Mouse (Mus musculus) lung, embryonic 15.5 days (tissue): Measurements from ENCODE around the gene Ptprf. TPM values are rescaled to one million over a fixed set of nuclear protein-coding genes. Genes with fewer than 3 reads are reported as not detected.
A peak's percentile ranks its signal among the peaks of the same experiment; 100 is the strongest.

Experiments used
- ATAC-seq: fragments of 200-750 bp; cut with Nextera tagmentation; 2 replicates; pipeline ENCODE4 v1.8.0; 2017; ENCODE audit warnings: moderate number of reproducible peaks, borderline replicate concordance; ENCODE audit not compliant: low FRiP score, low TSS enrichment; ENCODE audit errors: extremely low read depth
- H3K27ac ChIP-seq: fragments of 300-500 bp; sonication (generic); 2 replicates; pipeline ENCODE4 v1.5.1; 2015; ENCODE audit warnings: moderate library complexity, mild to moderate bottlenecking, inconsistent platforms
- H3K27me3 ChIP-seq: fragments of 300-500 bp; sonication (generic); 2 replicates; pipeline ENCODE4 v1.6.1; 2015; ENCODE audit warnings: inconsistent platforms
- H3K36me3 ChIP-seq: fragments of 300-500 bp; sonication (generic); 2 replicates; pipeline ENCODE4 v1.6.1; 2015; ENCODE audit warnings: inconsistent platforms
- H3K4me1 ChIP-seq: fragments of 300-500 bp; sonication (generic); 2 replicates; pipeline ENCODE4 v1.6.1; 2015; ENCODE audit warnings: inconsistent platforms
- H3K4me2 ChIP-seq: fragments of 300-500 bp; sonication (generic); 2 replicates; pipeline ENCODE4 v1.6.1; 2015; ENCODE audit warnings: inconsistent platforms, mild to moderate bottlenecking, moderate library complexity
- H3K4me3 ChIP-seq: fragments of 300-500 bp; sonication (generic); 2 replicates; pipeline ENCODE4 v1.5.1; 2015; ENCODE audit warnings: mild to moderate bottlenecking, inconsistent platforms
- H3K9ac ChIP-seq: fragments of 300-500 bp; sonication (generic); 2 replicates; pipeline ENCODE4 v1.6.1; 2015; ENCODE audit warnings: inconsistent platforms
- H3K9me3 ChIP-seq: fragments of 300-500 bp; sonication (generic); 2 replicates; pipeline ENCODE4 v1.6.1; 2016; ENCODE audit warnings: inconsistent platforms
- WGBS: fragments of 180-500 bp; shearing (Covaris S2); methylation state at CpG from one replicate; pipeline ENCODE4 v1.1.7; 2015; 5-methylcytosine and 5-hydroxymethylcytosine counted together
- polyA plus RNA-seq: library from polyadenylated mRNA; unstranded; fragments of >200 nt; fragmentation: Nextera tagmentation; extraction: Ambion mirVana; gene quantifications from 2 replicates; pipeline ENCODE4 v1.2.1, GENCODE M21; 2015

Gene Ptprf
- polyA plus RNA-seq, 1 experiment from 2014 or later: 82.9 TPM

DNA sequence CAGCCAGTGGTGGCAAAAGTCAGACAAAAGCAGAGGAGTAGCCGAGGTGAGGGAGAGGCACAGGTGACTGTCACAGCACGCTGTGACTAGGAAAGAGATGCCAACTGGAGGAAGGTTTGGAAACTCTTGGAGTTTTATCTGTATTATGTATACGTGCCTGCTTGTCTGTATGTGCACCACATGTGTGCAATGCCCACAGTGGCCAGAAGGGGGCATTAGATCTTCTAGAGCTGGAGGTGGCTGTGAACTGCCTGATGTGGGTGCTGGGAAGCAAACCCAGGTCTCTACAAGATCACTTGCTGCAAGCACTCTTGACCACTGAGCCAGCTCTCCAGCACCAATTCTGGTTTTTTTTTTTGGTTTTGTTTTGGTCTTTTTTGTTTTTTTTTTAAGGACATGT, 20.5 kb downstream of the Ptprf start:
- Histone ChIP-seq H3K27ac (peak overlapping the region; percentile 96), H3K36me3 (peaks cover 30% of the 10 kb centered on the region), H3K9me3 (no peaks in the 10 kb centered on the region), H3K27me3 (no peaks in the 10 kb centered on the region), H3K4me3 (no peak overlapping the region), H3K4me2 (no peak overlapping the region), H3K9ac (no peak overlapping the region), H3K4me1 (peaks cover 75% of the 10 kb centered on the region)
- ATAC-seq: no peak
- 87% methylated on average over 3 of the region's 3 CpGs for WGBS

DNA sequence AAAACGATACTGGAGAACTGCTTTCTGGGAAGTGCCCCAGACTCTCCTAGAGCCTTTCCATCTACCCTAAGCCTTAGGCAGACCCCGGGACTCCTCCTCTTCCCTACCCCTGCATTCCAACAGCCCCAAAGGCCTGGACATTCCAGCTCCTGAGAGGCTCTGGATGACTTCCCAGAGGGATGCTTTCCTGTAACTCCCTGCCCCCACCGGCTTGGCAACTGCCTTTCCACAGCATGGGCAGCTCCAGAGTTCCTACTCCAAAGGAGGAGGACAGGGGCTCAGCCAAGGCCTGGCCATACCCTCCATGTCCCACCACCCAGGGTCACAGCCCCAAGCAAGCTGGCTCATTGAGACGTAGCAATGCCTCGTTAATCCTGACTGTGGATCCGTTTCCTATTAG, 21.2 kb downstream of the Ptprf start:
- H3K36me3 ChIP-seq: peaks cover 30% of the 10 kb centered on the region
- H3K4me1 ChIP-seq: peaks cover 75% of the 10 kb centered on the region
- H3K9ac ChIP-seq: no peak overlapping the region
- no peak overlapping the region for H3K4me3 ChIP-seq
- WGBS: 41% methylated on average over 6 of the region's 6 CpGs
- ATAC-seq: peak; percentile 58
- H3K27me3 ChIP-seq: no peaks in the 10 kb centered on the region
- H3K27ac ChIP-seq: peak overlapping the region; percentile 96
- H3K9me3 ChIP-seq: no peaks in the 10 kb centered on the region
- H3K4me2 ChIP-seq: no peak overlapping the region

DNA sequence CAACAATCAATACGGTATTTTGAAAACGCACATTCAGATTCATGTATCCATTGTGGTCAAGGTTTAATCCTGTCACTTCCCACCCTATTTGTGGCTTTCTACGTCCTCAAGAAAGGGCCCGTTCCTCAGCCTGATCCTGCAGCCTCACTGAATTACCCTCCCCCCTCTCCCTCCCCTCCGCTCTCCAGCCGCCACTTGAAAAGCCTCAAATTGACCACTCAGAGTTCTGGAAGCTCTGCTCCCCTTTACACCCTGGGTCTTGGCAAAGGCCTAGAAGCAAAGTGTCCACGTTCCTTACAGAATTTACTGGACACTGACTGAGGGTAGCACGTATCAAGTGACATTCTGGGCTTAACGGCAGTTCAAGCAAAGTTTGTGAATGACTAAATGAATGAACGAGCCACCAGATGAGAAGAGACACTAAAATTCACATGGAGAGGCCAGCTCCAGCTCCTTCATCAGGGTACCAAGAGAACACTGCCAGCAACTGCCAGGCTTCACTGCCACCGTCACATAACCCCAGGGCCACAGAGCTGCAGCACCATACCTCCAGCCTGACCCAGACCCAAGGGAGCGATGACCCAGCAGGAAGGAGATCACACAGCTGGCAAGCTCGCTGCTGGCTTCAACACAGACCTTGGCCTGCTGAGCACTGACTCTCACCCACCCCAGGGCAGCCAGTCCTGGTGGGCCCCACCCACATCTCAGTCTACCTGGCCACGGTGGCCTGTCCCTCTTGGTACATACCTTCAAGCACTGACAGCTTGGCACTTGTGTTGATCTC, 22.6 kb downstream of the Ptprf start:
- ATAC-seq: no peak
- Histone ChIP-seq H3K4me2 (no peak overlapping the region), H3K36me3 (peaks cover 30% of the 10 kb centered on the region), H3K4me3 (no peak overlapping the region), H3K9ac (no peak overlapping the region), H3K27ac (peak overlapping the region; percentile 96), H3K4me1 (peaks cover 66% of the 10 kb centered on the region), H3K9me3 (no peaks in the 10 kb centered on the region), H3K27me3 (no peaks in the 10 kb centered on the region)
- WGBS: 69% methylated on average over 14 of the region's 14 CpGs

DNA sequence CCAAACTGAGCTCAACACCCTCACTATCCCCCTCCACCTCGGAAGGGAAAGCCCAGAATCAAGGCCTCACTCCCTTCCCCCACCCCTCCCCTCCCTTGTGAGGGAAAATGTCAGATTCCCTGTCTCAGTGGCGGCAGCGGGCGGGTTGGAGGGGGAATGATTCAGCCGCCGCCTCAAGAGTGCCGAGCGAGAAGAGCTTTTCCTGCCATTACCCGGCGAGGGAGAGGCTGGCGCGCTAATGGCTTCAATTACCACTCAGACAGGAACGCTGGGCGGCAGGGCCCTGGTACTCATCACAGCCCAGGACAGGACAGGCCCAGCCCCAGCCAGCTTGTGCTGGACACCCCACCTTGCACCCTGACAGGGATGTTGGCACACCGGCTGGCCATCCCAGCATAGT, 25.6 kb downstream of the Ptprf start:
- no peak for ATAC-seq
- peaks cover 73% of the 10 kb centered on the region for H3K4me1 ChIP-seq
- H3K27me3 ChIP-seq: no peaks in the 10 kb centered on the region
- peak overlapping the region; percentile 83 for H3K27ac ChIP-seq
- H3K4me3 ChIP-seq: no peak overlapping the region
- no peak overlapping the region for H3K9ac ChIP-seq
- no peaks in the 10 kb centered on the region for H3K9me3 ChIP-seq
- H3K4me2 ChIP-seq: no peak overlapping the region
- H3K36me3 ChIP-seq: peaks cover 24% of the 10 kb centered on the region
- WGBS: 35% methylated on average over 15 of the region's 15 CpGs

DNA sequence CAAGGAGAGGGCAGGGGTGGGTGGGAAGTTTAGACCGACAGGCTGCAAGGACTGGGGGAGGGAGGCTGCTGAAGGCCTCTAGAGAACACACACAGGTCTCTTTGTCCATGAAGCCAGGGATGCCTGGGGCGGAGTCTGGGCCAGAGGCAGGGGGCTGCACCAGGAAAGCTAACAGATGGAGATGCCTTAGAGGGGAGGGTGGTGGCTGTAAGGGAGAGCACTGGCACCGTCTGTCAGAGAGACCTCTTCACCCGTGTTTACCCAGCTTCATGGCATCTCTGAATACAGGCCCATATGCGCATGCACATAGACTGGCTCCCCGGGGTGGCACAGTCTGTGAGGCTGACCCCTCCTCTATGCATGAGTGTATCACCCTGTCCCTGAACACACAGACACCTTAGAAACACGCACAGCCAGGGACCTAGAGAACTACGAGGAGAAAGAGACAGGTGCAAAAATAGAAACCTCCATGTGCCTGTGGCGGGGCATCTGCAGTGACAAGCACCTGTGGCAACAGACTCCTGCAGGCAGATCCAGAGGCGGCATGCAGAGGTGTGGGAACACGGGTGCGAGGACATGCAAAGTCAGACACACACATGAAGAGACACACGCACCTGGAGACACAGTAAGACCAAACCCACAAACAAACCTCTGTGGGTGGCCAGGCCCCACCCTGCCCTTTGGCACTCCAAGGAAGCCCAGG, 29.3 kb downstream of the Ptprf start:
- peaks cover 71% of the 10 kb centered on the region for H3K4me1 ChIP-seq
- H3K4me2 ChIP-seq: peak overlapping the region; percentile 80; the same call in 1 of the 2 replicates
- 46% methylated on average over 13 of the region's 13 CpGs for WGBS
- peaks cover 5% of the 10 kb centered on the region; the same call in 1 of the 2 replicates for H3K36me3 ChIP-seq
- no peaks in the 10 kb centered on the region for H3K9me3 ChIP-seq
- no peak overlapping the region for H3K9ac ChIP-seq
- no peak for ATAC-seq
- H3K4me3 ChIP-seq: no peak overlapping the region
- H3K27ac ChIP-seq: peak overlapping the region; percentile 87
- no peaks in the 10 kb centered on the region for H3K27me3 ChIP-seq

DNA sequence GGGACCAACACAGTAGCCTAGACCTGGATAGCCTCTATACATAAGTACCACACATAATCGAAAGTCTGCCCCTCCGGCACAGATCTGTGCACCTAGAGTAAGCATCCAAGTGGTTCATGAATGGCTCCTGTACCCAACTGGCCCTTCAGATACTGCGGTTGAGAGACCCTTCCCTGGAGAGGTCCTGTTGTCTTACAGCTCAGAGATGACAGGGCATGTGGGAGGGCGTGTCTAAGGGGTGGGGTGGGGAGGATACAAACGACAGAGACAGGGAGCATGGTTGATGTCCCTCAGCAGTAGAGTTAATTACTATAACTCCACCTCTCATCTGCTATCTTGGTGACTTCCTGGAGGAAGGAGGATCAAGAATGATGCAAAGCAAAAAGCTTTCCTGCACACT, 29.9 kb downstream of the Ptprf start:
- Histone ChIP-seq H3K4me3 (peak overlapping the region; percentile 47), H3K36me3 (peaks cover 9% of the 10 kb centered on the region; the same call in 1 of the 2 replicates), H3K27ac (peak overlapping the region; percentile 87), H3K27me3 (no peaks in the 10 kb centered on the region), H3K4me1 (peaks cover 67% of the 10 kb centered on the region), H3K9ac (peak overlapping the region; percentile 36), H3K9me3 (no peaks in the 10 kb centered on the region), H3K4me2 (peak overlapping the region; percentile 80)
- WGBS: 17% methylated on average over 5 of the region's 5 CpGs
- 0 out of 2 replicates have a peak, but pooled peaks have one; percentile 0 for ATAC-seq

DNA sequence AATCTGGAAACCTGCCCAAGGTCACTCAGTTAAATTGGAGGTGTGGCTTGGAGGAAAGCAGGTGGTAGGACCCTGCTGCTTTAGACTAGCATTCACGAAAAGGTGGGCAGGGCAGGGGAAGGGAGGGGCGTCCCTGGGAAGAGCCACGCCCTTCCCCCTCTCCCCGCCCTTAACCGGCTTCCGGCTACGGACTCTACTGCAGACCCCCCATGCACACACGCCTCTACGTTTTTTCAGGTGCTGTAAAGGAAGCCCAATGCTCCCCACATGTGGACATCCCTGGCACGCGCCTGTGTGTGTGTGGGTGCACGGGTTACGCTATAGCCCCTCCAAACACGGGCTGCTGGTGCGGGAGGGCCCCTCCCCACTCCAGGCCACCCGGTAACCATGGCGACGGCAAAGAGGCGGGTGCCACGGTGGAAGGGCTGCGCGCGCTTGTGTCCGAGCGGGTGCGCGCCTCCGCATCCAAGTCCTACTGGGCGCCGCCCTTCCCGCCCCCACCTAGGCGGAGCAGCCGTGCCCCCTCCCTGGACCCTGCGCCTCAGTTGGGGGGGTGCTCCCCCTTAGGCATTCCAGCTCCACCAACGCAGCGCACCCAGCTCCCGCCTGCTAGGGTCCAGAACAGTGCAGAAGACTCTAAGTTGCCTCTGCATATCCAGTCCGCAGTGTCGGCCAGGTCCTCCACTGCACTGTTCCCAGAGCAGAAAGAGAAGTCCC, 30.5 kb downstream of the Ptprf start:
- H3K27me3 ChIP-seq: no peaks in the 10 kb centered on the region

DNA sequence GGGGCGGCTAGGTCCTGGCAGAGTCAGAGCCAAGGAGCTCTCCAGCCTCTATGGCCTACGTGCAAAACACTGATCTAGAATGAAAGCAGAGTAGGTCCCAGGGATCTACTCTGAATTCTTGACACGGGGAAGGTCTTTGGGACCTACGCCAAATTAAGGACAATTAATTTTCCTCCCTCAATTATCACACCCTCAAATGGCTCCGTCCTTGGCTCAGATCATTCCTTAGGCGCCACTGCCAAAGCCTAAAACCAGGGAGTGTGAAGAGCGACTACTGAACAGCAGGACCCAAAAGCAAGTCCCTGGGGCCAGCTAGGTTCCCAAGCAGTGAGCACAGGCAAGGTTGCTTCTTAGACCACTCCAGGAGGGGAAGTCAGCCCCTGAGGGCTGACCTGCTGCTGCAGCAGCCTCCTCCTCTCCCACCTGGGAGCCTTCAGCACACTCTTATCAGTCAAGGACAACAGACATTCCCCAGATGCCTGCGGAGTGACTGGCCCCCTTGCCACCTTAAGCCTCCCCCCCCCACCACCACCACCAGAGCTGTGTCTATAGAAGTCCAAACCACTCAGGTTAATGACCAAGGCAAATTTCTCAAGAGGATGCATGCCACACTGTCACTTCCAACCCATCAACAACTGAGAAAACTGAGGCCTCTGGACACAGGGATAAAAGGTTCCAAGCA, 31.3 kb downstream of the Ptprf start:
- WGBS: 50% methylated on average over 8 of the region's 8 CpGs

More for the DNA sequence above, 30.5 kb downstream of the Ptprf start:
- H3K36me3 ChIP-seq: peaks cover 14% of the 10 kb centered on the region
- under 1% methylated on average over 39 of the region's 39 CpGs for WGBS
- ATAC-seq: peak; percentile 56
- H3K4me3 ChIP-seq: peak overlapping the region; percentile 47
- no peaks in the 10 kb centered on the region for H3K9me3 ChIP-seq
- H3K27ac ChIP-seq: peak overlapping the region; percentile 87
- H3K4me2 ChIP-seq: peak overlapping the region; percentile 80
- H3K9ac ChIP-seq: peak overlapping the region; percentile 36
- peaks cover 62% of the 10 kb centered on the region for H3K4me1 ChIP-seq

DNA sequence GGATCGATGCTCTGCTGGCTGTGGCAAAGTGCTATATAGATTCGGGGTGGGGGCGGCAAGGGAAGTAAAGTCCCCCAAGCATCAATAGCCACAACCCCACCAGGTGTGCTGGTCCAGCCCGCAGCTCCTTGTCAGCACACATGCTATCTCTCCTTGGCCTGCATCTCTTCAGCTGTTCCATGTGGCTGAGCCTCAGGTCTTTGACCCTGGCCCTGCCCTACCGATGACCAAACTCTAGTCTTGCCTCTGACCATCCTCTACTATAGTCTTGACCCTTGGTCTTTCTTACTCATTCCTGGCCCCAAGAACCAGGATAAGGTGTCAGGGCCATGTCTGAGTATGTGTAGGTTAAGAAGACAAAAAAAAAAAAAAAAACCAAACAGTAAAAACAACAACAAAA, 33.2 kb downstream of the Ptprf start:
- peaks cover 45% of the 10 kb centered on the region for H3K4me1 ChIP-seq
- ATAC-seq: no peak
- no peaks in the 10 kb centered on the region for H3K9me3 ChIP-seq
- no peak overlapping the region for H3K4me3 ChIP-seq
- H3K36me3 ChIP-seq: peaks cover 29% of the 10 kb centered on the region
- H3K27ac ChIP-seq: no peak overlapping the region
- no peaks in the 10 kb centered on the region for H3K27me3 ChIP-seq
- 89% methylated on average over 5 of the region's 5 CpGs for WGBS
- H3K9ac ChIP-seq: no peak overlapping the region
- no peak overlapping the region for H3K4me2 ChIP-seq

More for the DNA sequence above, 31.3 kb downstream of the Ptprf start:
- Histone ChIP-seq H3K4me3 (0 out of 2 replicates have a peak overlapping the region, but pooled peaks have one; percentile 47), H3K4me1 (peaks cover 55% of the 10 kb centered on the region), H3K9me3 (no peaks in the 10 kb centered on the region), H3K36me3 (peaks cover 17% of the 10 kb centered on the region), H3K27ac (peak overlapping the region; percentile 87), H3K4me2 (peak overlapping the region; percentile 80), H3K9ac (no peak overlapping the region), H3K27me3 (no peaks in the 10 kb centered on the region)
- ATAC-seq: peak; percentile 25

DNA sequence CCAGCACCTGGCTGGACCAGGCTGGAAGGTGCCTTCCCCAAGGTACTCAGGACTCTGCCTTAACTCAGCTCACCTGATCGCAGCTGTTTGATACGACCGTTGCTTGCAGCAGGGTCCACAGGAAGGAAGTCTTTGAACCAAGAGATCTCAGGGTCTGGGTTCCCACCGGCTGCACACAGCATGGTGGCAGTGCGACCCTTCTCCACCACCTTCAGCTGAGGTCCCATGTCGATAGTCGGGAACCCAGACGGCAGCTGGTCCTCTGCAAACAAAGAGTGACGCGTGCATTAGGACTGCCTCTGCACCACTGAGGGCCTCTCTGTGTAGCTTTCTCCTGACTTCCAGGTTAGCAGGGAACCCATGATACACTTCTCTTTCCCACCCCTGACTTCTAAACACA, 33.8 kb downstream of the Ptprf start:
- ATAC-seq: no peak
- Histone ChIP-seq H3K27ac (no peak overlapping the region), H3K27me3 (no peaks in the 10 kb centered on the region), H3K9ac (no peak overlapping the region), H3K36me3 (peaks cover 30% of the 10 kb centered on the region), H3K4me3 (no peak overlapping the region), H3K9me3 (no peaks in the 10 kb centered on the region), H3K4me2 (no peak overlapping the region), H3K4me1 (peaks cover 39% of the 10 kb centered on the region)
- 59% methylated on average over 10 of the region's 10 CpGs for WGBS

DNA sequence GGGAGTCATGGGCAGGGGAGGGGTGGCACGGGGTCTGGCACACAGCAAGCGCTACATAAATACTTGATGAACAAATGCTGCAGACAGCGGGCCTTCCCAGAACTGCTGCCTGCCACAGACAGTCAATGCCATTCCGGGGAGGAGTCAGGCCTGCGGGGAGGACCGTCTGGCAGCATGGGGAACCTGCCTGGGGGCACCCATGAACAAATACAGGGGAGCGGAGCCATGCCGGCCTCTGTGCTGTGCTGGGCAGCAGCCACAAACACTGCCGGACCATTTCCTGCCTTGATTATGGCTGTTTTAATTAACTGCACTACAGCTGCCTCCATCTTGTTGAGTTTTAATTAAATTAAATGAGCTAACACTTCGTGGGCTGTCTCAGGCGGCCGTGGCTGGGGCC, 35.0 kb downstream of the Ptprf start:
- 86% methylated on average over 12 of the region's 12 CpGs for WGBS
- no peak overlapping the region for H3K9ac ChIP-seq
- no peak overlapping the region for H3K27ac ChIP-seq
- peaks cover 27% of the 10 kb centered on the region for H3K4me1 ChIP-seq
- H3K4me3 ChIP-seq: no peak overlapping the region
- H3K27me3 ChIP-seq: no peaks in the 10 kb centered on the region
- no peaks in the 10 kb centered on the region for H3K9me3 ChIP-seq
- H3K36me3 ChIP-seq: peaks cover 42% of the 10 kb centered on the region
- no peak for ATAC-seq
- H3K4me2 ChIP-seq: no peak overlapping the region
